Mouse (Mus musculus): ENCODE measurements around the gene Wiz. TPM values are rescaled to one million over a fixed set of nuclear protein-coding genes. Genes with fewer than 3 reads are reported as not detected.

The Wiz gene
- total and polyA plus RNA-seq, 3 experiments = 1.2 to 25.4 (median 4.4) TPM

GRCm38 (mm10) chr17:32419989-32420388 lies 30.8 kb upstream of the Wiz start:
- no peak for DNase-seq (ENCODE audit: extremely low read depth)
- H3K4me1 ChIP-seq (ENCODE audit: control insufficient read depth in 1 of 2, insufficient read depth in 2 of 2) = peaks cover 11 to 26% of the 10 kb centered on the region in 2 experiments
- no peak overlapping the region for H3K4me3 ChIP-seq (replicated peaks in 1 of 3; ENCODE audit: low read depth in 2 of 3, low read length in 2 of 3, poor library complexity in 1 of 3)
- H3K27me3 ChIP-seq (replicated peaks) = no peaks in the 10 kb centered on the region
- no peaks in the 10 kb centered on the region for H3K9me3 ChIP-seq (replicated peaks; ENCODE audit: low read length)
- TF ChIP-seq UBTF (IDR thresholded peaks at IDR 0.05; ENCODE audit: low read depth, low read length) = no peak
- no peak for TF ChIP-seq ELF1 (IDR thresholded peaks at IDR 0.05; ENCODE audit: low read depth, low read length)
- TF ChIP-seq POLR2AphosphoS2 (IDR thresholded peaks at IDR 0.05; ENCODE audit: low read depth, low read length) = no peak
- no peak for TF ChIP-seq ETS1 (conservative IDR thresholded peaks at IDR 0.05; ENCODE audit: low read depth, low read length)
- TF ChIP-seq RAD21 (IDR thresholded peaks at IDR 0.05; ENCODE audit: low read depth, low read length) = no peak
- TF ChIP-seq POLR2A (IDR thresholded peaks at IDR 0.05; ENCODE audit: low read depth, low read length) = no peak
- no peak for TF ChIP-seq ZNF384 (IDR thresholded peaks at IDR 0.05; ENCODE audit: low read depth, low read length)
- TF ChIP-seq BHLHE40 (IDR thresholded peaks at IDR 0.05; ENCODE audit: low read depth, low read length) = no peak
- TF ChIP-seq JUND (conservative IDR thresholded peaks at IDR 0.05; ENCODE audit: low read depth, low read length) = no peak
- TF ChIP-seq TBP (conservative IDR thresholded peaks at IDR 0.05; ENCODE audit: low read depth, low read length) = no peak
- TF ChIP-seq GABPA (IDR thresholded peaks at IDR 0.05; ENCODE audit: insufficient replicate concordance, low read depth, low read length) = no peak
- no peak for TF ChIP-seq MAX (IDR thresholded peaks at IDR 0.05; ENCODE audit: low read length)
- TF ChIP-seq PAX5 (IDR thresholded peaks at IDR 0.05; ENCODE audit: low read length) = no peak
- TF ChIP-seq TCF12 (IDR thresholded peaks at IDR 0.05; ENCODE audit: low read depth, low read length) = no peak
- TF ChIP-seq MEF2A (IDR thresholded peaks at IDR 0.05; ENCODE audit: borderline replicate concordance, low read depth, low read length) = no peak
- no peak for TF ChIP-seq EP300 (IDR thresholded peaks at IDR 0.05; ENCODE audit: low read length)
- dilution Hi-C loops (cut with MboI; ENCODE audit: extremely low pct_ligation_motif_present, extremely low pct_unique_long_range_greater_than_20kb, low sequenced_read_pairs) (no loop called here), in situ Hi-C loops (cut with MboI; ENCODE audit: low pct_ligation_motif_present, low pct_unique_long_range_greater_than_20kb, low sequenced_read_pairs) (no loop called here)
- H3K36me3 ChIP-seq (replicated peaks in 1 of 2; ENCODE audit: control insufficient read depth in 1 of 2, insufficient read depth in 1 of 2, low read length in 1 of 2) = peaks cover 0 to 30% of the 10 kb centered on the region in 2 experiments
- H3K27ac ChIP-seq (ENCODE audit: insufficient read depth, low read depth) = no peak overlapping the region
- no peaks in the 10 kb centered on the region for H3K79me2 ChIP-seq (replicated peaks; ENCODE audit: control insufficient read depth, extremely low read depth, insufficient read depth, poor library complexity, severe bottlenecking)
- no peak overlapping the region for H3K9ac ChIP-seq (ENCODE audit: insufficient read depth, low read depth)
- H3K4me2 ChIP-seq (ENCODE audit: insufficient read depth, low read depth, poor library complexity, severe bottlenecking) = no peak overlapping the region

DNA sequence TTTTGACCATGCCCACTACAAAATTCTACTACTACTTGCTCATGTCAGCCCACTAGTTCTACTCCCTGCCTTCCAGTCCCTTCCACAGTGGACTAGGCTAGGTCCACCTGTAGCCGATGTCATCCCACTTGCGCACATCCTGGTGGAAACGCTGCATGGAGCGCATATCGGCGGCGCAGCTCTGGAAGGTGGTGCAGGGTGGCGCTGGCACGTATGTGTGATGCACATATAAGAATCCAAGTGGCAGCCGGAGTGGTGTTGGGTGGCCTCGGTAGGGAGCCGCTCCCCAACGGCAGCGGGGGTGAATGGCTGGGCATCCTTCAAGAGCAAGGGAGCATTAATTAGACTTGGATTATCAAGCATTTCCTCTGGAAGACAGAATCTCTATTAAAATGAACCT lies 27.5 kb upstream of the Wiz start:
- in situ Hi-C loops (cut with MboI; ENCODE audit: low pct_ligation_motif_present, low pct_unique_long_range_greater_than_20kb, low sequenced_read_pairs) = no loop called here
- H3K27ac ChIP-seq (ENCODE audit: insufficient read depth, low read depth) = no peak overlapping the region
- peaks cover 0 to 10% of the 10 kb centered on the region in 2 experiments; a peak in 2 of 4 replicates for H3K4me1 ChIP-seq (ENCODE audit: control insufficient read depth in 1 of 2, insufficient read depth in 2 of 2)
- H3K4me3 ChIP-seq (replicated peaks in 1 of 3; ENCODE audit: low read depth in 2 of 3, low read length in 2 of 3, poor library complexity in 1 of 3) = no peak overlapping the region
- dilution Hi-C loops (cut with MboI; ENCODE audit: extremely low pct_ligation_motif_present, extremely low pct_unique_long_range_greater_than_20kb, low sequenced_read_pairs) = no loop called here
- no peaks in the 10 kb centered on the region for H3K79me2 ChIP-seq (replicated peaks; ENCODE audit: control insufficient read depth, extremely low read depth, insufficient read depth, poor library complexity, severe bottlenecking)
- H3K9me3 ChIP-seq (replicated peaks; ENCODE audit: low read length) = no peaks in the 10 kb centered on the region
- no peaks in the 10 kb centered on the region for H3K27me3 ChIP-seq (replicated peaks)
- TF ChIP-seq MEF2A (IDR thresholded peaks at IDR 0.05; ENCODE audit: borderline replicate concordance, low read depth, low read length) (no peak), GABPA (IDR thresholded peaks at IDR 0.05; ENCODE audit: insufficient replicate concordance, low read depth, low read length) (no peak), BHLHE40 (IDR thresholded peaks at IDR 0.05; ENCODE audit: low read depth, low read length) (no peak), ELF1 (IDR thresholded peaks at IDR 0.05; ENCODE audit: low read depth, low read length) (no peak), UBTF (IDR thresholded peaks at IDR 0.05; ENCODE audit: low read depth, low read length) (no peak), IRF4 (IDR thresholded peaks at IDR 0.05; ENCODE audit: low read depth, low read length) (no peak), EP300 (IDR thresholded peaks at IDR 0.05; ENCODE audit: low read length) (no peak)
- no peak overlapping the region for H3K4me2 ChIP-seq (ENCODE audit: insufficient read depth, low read depth, poor library complexity, severe bottlenecking)
- no peak for DNase-seq (ENCODE audit: extremely low read depth)
- no peak overlapping the region for H3K9ac ChIP-seq (ENCODE audit: insufficient read depth, low read depth)
- H3K36me3 ChIP-seq (replicated peaks in 1 of 2; ENCODE audit: control insufficient read depth in 1 of 2, insufficient read depth in 1 of 2, low read length in 1 of 2) = peaks cover 0 to 52% of the 10 kb centered on the region in 2 experiments

Measured in CH12.LX (cell line).